Mouse (Mus musculus): ENCODE measurements around the gene Smc1b.

Gene Smc1b

DNA sequence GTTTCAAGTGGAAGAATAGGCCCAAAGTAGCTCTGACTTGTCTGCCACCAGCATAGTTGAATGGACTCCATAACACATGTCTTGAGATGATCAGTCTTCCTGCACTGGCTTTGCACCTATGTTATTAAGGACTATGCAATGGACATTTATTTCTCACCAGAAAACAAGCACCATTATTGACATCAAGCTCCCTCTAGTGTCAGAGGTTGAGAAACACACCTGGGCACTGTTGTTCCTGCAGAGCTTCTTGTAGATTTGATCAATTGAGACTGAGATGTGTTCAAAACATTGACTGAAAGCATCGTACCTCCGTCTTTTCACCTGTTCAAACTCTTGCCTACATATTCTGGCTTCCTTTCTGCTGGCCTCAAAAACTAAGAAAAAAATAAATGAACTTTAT, 61.2 kb downstream of the Smc1b start:
- no peaks in the 10 kb centered on the region for H3K9me3 ChIP-seq (ENCODE audit: low read length)
- no peak overlapping the region for H3K4me3 ChIP-seq (replicated peaks; ENCODE audit: low read length)
- no peaks in the 10 kb centered on the region for H3K4me1 ChIP-seq (replicated peaks; ENCODE audit: low read depth, low read length)
- peaks cover 14% of the 10 kb centered on the region; the same call in 1 of the 2 replicates for H3K36me3 ChIP-seq (ENCODE audit: insufficient read depth, low read length)
- no peaks in the 10 kb centered on the region for H3K27me3 ChIP-seq (ENCODE audit: insufficient read depth, low read length)
- TF ChIP-seq NANOG (IDR thresholded peaks at IDR 0.05; ENCODE audit: borderline replicate concordance, low read length) (no peak), CTCF (conservative IDR thresholded peaks at IDR 0.05; ENCODE audit: low read length) (peak; percentile 83)

DNA sequence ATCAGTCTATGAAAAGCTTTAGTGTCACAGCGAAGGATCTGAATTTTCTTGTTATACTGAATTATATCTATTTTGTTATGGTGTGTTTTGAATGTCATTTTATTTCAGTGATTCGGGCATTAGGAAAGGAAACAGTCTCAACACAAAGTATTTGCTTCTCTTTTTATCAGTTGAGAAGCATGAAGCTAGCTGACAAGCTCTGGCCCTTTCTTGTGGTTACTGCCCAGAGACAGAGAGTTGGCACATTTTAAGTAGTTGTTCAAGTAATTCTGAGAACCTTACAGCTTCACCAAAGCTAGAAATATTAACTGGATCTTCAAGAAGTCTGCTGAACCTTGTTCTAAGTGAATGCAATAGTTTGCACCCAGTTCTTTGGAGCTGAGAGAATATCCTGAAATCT, 68.3 kb downstream of the Smc1b start:
- H3K4me1 ChIP-seq (replicated peaks; ENCODE audit: low read depth, low read length) = no peaks in the 10 kb centered on the region
- no peaks in the 10 kb centered on the region for H3K27me3 ChIP-seq (ENCODE audit: insufficient read depth, low read length)
- no peaks in the 10 kb centered on the region for H3K9me3 ChIP-seq (ENCODE audit: low read length)
- H3K36me3 ChIP-seq (ENCODE audit: insufficient read depth, low read length) = peaks cover 64% of the 10 kb centered on the region
- no peak for TF ChIP-seq POU5F1 (IDR thresholded peaks at IDR 0.05; ENCODE audit: borderline replicate concordance, low read length)
- TF ChIP-seq CTCF (conservative IDR thresholded peaks at IDR 0.05; ENCODE audit: low read length) = no peak
- no peak for TF ChIP-seq NANOG (IDR thresholded peaks at IDR 0.05; ENCODE audit: borderline replicate concordance, low read length)
- no peak overlapping the region for H3K4me3 ChIP-seq (replicated peaks; ENCODE audit: low read length)

DNA sequence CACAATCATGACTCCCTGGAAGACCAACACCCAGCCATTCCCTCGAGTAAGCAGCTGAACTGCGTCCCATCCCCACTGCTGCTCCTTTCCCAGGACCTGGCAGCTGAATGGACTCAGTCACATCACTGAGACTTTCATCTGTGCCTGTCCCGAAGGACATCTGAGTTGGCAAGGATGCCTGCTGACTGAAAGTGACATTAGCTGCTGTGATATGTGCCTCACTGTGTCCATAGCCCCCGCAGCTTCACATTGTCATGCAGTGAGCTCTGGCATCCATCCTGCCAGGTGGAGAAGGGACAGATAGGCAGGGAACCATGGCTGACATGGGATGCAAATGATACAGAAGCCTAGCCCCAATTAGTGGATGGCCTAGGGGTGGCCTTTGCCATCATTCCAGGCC, 76.6 kb downstream of the Smc1b start:
- H3K4me1 ChIP-seq (replicated peaks; ENCODE audit: low read depth, low read length) = 0 out of 2 replicates have a peak, but pooled peaks cover 15% of the 10 kb centered on the region
- H3K4me3 ChIP-seq (replicated peaks; ENCODE audit: low read length) = no peak overlapping the region
- no peaks in the 10 kb centered on the region for H3K9me3 ChIP-seq (ENCODE audit: low read length)
- TF ChIP-seq POU5F1 (IDR thresholded peaks at IDR 0.05; ENCODE audit: borderline replicate concordance, low read length) (no peak), NANOG (IDR thresholded peaks at IDR 0.05; ENCODE audit: borderline replicate concordance, low read length) (no peak), CTCF (conservative IDR thresholded peaks at IDR 0.05; ENCODE audit: low read length) (no peak)
- H3K36me3 ChIP-seq (ENCODE audit: insufficient read depth, low read length) = peaks cover 69% of the 10 kb centered on the region
- H3K27me3 ChIP-seq (ENCODE audit: insufficient read depth, low read length) = no peaks in the 10 kb centered on the region

DNA sequence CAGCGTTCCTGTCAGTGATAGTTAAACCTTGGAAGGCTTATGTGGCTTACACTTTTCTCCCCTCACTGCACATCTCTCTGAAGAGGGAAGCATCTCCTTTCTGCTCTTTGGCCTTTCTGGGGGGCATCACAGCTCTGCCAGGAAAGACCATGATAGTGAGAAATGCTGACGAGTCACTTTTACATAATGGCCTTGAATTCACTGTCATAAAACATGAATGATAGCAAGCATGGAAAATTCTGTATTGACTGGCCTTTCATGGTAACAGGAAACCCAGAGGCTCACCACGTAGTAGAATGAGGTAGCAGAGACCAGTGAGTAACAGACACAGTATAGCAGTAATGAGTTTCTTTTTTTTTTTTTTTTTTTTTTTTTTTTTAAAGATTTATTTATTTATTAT, 77.7 kb downstream of the Smc1b start:
- Histone ChIP-seq H3K4me3 (replicated peaks; ENCODE audit: low read length) (no peak overlapping the region), H3K36me3 (ENCODE audit: insufficient read depth, low read length) (peaks cover 76% of the 10 kb centered on the region), H3K4me1 (replicated peaks; ENCODE audit: low read depth, low read length) (0 out of 2 replicates have a peak, but pooled peaks cover 15% of the 10 kb centered on the region), H3K9me3 (ENCODE audit: low read length) (no peaks in the 10 kb centered on the region), H3K27me3 (ENCODE audit: insufficient read depth, low read length) (no peaks in the 10 kb centered on the region)
- TF ChIP-seq CTCF (conservative IDR thresholded peaks at IDR 0.05; ENCODE audit: low read length) (no peak), POU5F1 (IDR thresholded peaks at IDR 0.05; ENCODE audit: borderline replicate concordance, low read length) (no peak), NANOG (IDR thresholded peaks at IDR 0.05; ENCODE audit: borderline replicate concordance, low read length) (no peak)

DNA sequence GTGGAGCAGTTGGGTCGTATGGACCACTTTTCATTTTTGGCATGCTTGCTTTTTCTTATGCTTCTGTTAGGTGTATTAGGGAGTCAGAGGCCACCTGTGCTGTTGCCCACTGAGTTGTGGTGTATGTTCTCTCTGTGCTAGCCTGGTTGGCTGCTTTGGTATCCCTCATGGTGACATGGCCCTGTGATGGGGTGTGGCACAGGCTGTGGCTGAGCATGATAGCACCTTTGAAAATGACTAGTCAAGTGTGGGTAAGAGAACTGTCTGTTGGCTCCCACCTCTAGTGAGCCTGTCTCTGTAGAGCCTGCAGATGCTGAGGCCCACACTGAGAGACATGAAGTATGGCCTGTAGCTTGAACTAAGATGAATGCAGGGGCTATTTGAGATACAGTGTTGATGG, 82.0 kb downstream of the Smc1b start:
- Histone ChIP-seq H3K36me3 (ENCODE audit: insufficient read depth, low read length) (peaks cover 92% of the 10 kb centered on the region), H3K27me3 (ENCODE audit: insufficient read depth, low read length) (no peaks in the 10 kb centered on the region), H3K4me1 (replicated peaks; ENCODE audit: low read depth, low read length) (no peaks in the 10 kb centered on the region; the same call in 1 of the 2 replicates), H3K4me3 (replicated peaks; ENCODE audit: low read length) (no peak overlapping the region), H3K9me3 (ENCODE audit: low read length) (no peaks in the 10 kb centered on the region)
- no peak for TF ChIP-seq NANOG (IDR thresholded peaks at IDR 0.05; ENCODE audit: borderline replicate concordance, low read length)
- no peak for TF ChIP-seq CTCF (conservative IDR thresholded peaks at IDR 0.05; ENCODE audit: low read length)
- no peak for TF ChIP-seq POU5F1 (IDR thresholded peaks at IDR 0.05; ENCODE audit: borderline replicate concordance, low read length)

DNA sequence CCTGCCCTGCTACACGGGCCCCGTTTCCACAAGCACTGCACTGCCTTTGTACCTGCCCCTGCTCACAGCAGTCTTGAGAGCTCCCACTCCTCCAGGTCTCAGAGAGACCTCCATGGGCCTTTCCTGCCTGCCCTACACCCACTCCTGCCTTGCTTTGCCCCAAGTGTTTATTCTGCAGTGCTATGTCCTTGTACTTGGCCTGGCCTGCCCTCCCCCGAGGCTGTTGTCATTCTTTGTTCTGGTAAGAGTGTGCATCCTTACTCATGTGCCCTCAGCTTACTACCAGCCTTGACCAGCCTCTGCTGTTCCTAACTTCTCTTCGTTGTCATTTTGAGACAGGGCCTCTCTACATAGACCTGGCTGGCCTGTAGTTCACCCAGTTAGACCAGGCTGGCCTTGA, 83.9 kb downstream of the Smc1b start:
- H3K4me3 ChIP-seq (replicated peaks; ENCODE audit: low read length) = no peak overlapping the region
- peaks cover 12% of the 10 kb centered on the region for H3K4me1 ChIP-seq (replicated peaks; ENCODE audit: low read depth, low read length)
- H3K36me3 ChIP-seq (ENCODE audit: insufficient read depth, low read length) = peaks cover 88% of the 10 kb centered on the region
- H3K9me3 ChIP-seq (ENCODE audit: low read length) = no peaks in the 10 kb centered on the region
- H3K27me3 ChIP-seq (ENCODE audit: insufficient read depth, low read length) = no peaks in the 10 kb centered on the region
- TF ChIP-seq POU5F1 (IDR thresholded peaks at IDR 0.05; ENCODE audit: borderline replicate concordance, low read length) = no peak

DNA sequence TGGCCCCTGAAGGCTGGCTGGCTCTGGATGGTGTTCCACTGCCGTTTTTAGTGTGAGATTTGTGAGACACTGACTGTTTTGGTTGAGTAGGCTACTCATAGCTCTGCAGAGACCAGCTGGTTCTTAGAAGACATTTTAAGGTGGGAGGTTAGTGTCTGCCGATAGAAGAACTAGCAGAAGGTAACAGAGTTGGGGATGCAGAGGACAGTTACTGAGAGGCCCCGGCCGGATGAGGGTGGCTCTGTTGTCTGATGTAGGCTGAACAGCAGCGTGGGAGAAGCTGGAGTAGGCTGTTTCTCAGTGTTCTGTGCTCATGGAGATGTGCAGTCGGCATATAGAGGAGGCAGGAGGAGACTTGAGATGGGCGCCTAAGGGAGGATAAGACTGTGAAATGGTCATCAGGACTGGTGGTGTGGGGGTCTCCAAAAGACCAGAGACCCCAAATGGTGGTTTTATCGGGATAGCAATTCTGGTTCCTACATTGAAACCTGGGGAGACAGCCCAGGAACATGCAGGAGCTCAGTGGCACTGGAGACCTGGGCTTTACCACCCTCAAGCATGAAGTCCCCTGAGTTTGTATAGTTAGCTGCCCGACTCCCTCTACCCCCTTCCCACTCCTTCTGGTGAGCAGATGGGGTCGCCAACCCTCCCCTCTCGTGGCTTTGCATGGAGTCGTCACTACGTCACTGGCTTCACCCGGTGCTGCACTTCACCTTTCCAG, 85.4 kb downstream of the Smc1b start:
- H3K4me1 ChIP-seq (replicated peaks; ENCODE audit: low read depth, low read length) = peaks cover 25% of the 10 kb centered on the region
- H3K27me3 ChIP-seq (ENCODE audit: insufficient read depth, low read length) = no peaks in the 10 kb centered on the region
- TF ChIP-seq NANOG (IDR thresholded peaks at IDR 0.05; ENCODE audit: borderline replicate concordance, low read length) (no peak), CTCF (conservative IDR thresholded peaks at IDR 0.05; ENCODE audit: low read length) (no peak)
- H3K36me3 ChIP-seq (ENCODE audit: insufficient read depth, low read length) = peaks cover 75% of the 10 kb centered on the region
- no peaks in the 10 kb centered on the region for H3K9me3 ChIP-seq (ENCODE audit: low read length)
- H3K4me3 ChIP-seq (replicated peaks; ENCODE audit: low read length) = no peak overlapping the region

DNA sequence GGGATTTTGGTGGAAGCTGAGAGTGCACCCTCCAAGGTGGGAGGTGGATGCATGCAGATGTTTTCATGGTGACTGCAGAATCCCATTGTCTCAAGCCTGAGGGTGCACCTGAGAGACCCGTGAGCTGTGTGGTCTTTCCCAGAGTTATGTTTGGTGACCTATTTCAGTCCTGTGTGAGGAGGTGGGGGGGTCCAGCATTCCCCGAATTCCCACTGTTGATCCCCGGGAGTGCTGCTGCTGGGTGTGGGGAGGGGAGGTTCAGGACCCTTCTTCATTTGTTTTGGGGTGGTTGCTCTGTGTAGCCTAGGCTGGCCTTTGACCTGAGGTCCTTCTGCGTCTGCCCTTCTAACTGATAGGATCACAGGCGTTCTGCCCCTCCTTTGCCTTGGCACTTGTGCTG, 88.0 kb downstream of the Smc1b start:
- peaks cover 33% of the 10 kb centered on the region for H3K4me1 ChIP-seq (replicated peaks; ENCODE audit: low read depth, low read length)
- H3K27me3 ChIP-seq (ENCODE audit: insufficient read depth, low read length) = no peaks in the 10 kb centered on the region
- H3K4me3 ChIP-seq (replicated peaks; ENCODE audit: low read length) = no peak overlapping the region
- no peaks in the 10 kb centered on the region for H3K9me3 ChIP-seq (ENCODE audit: low read length)
- TF ChIP-seq CTCF (conservative IDR thresholded peaks at IDR 0.05; ENCODE audit: low read length) (no peak), NANOG (IDR thresholded peaks at IDR 0.05; ENCODE audit: borderline replicate concordance, low read length) (no peak), POU5F1 (IDR thresholded peaks at IDR 0.05; ENCODE audit: borderline replicate concordance, low read length) (no peak)
- peaks cover 65% of the 10 kb centered on the region for H3K36me3 ChIP-seq (ENCODE audit: insufficient read depth, low read length)

DNA sequence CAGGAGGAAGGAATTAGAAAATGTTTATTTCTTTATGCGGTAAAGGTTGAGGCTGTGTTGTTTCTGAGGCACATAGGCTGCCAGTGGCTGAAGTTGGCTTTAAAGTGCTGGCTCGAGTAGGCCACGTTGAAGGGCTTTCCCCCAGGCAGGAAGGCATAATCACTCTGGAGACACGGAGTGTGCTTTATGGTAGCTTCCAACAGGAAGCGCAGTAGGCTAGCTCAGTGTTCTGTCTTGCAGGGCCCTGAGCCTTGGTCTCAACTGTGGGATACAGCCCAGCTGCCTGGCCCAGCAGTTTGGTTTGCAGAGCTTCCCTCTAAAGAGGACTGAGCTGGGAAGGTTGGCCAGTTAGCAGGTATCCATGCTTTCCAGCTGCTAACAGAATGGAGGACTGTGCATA, 88.6 kb downstream of the Smc1b start:
- no peak overlapping the region for H3K4me3 ChIP-seq (replicated peaks; ENCODE audit: low read length)
- no peaks in the 10 kb centered on the region for H3K27me3 ChIP-seq (ENCODE audit: insufficient read depth, low read length)
- H3K36me3 ChIP-seq (ENCODE audit: insufficient read depth, low read length) = peaks cover 58% of the 10 kb centered on the region
- H3K9me3 ChIP-seq (ENCODE audit: low read length) = no peaks in the 10 kb centered on the region
- H3K4me1 ChIP-seq (replicated peaks; ENCODE audit: low read depth, low read length) = peaks cover 40% of the 10 kb centered on the region
- TF ChIP-seq NANOG (IDR thresholded peaks at IDR 0.05; ENCODE audit: borderline replicate concordance, low read length) = no peak
- no peak for TF ChIP-seq POU5F1 (IDR thresholded peaks at IDR 0.05; ENCODE audit: borderline replicate concordance, low read length)
- no peak for TF ChIP-seq CTCF (conservative IDR thresholded peaks at IDR 0.05; ENCODE audit: low read length)

All from E14TG2a.4 (cell line).